Mouse (Mus musculus) CH12.LX (cell line): ENCODE data around the gene Grsf1. TPM values are rescaled to one million over a fixed set of nuclear protein-coding genes. Genes with fewer than 3 reads are reported as not detected.

Experiments
- DNase-seq: peaks from one replicate; pipeline ENCODE4 v3.0.0-alpha.2; 2013; ENCODE audit errors: extremely low read depth
- H3K27ac ChIP-seq: 2 replicates; pipeline ENCODE4 v1.5.1; 2012; ENCODE audit warnings: low read depth, mild to moderate bottlenecking, control low read depth, moderate library complexity; ENCODE audit not compliant: insufficient read depth
- H3K27me3 ChIP-seq: replicated peaks from 2 replicates; pipeline ENCODE3; 2012; ENCODE audit warnings: inconsistent platforms
- H3K36me3 ChIP-seq, 2 experiments: replicated peaks in 1 of 2; 2 replicates each; pipeline versions ENCODE3 to v1.6.1; 2012; ENCODE audit warnings: inconsistent platforms in 1 of 2, low read length in 1 of 2, mild to moderate bottlenecking in 1 of 2, mixed read lengths in 1 of 2, moderate library complexity in 1 of 2; ENCODE audit not compliant: control insufficient read depth in 1 of 2, insufficient read depth in 1 of 2
- H3K4me1 ChIP-seq, 2 experiments: 2 replicates each; pipeline ENCODE4 v1.6.1; 2012; ENCODE audit warnings: inconsistent platforms in 1 of 2, moderate library complexity in 1 of 2; ENCODE audit not compliant: insufficient read depth in 2 of 2, control insufficient read depth in 1 of 2
- H3K4me2 ChIP-seq: 2 replicates; pipeline ENCODE4 v1.6.1; 2012; ENCODE audit warnings: low read depth, mild to moderate bottlenecking, control low read depth; ENCODE audit not compliant: poor library complexity, insufficient read depth, severe bottlenecking
- H3K4me3 ChIP-seq, 3 experiments: fragments of 150-350 bp in 1 of 3; sonication (generic) in 1 of 3; replicated peaks in 1 of 3; 2 replicates each; pipeline versions ENCODE3 to v1.5.1; 2011 to 2012; ENCODE audit warnings: low read depth in 2 of 3, low read length in 2 of 3, mild to moderate bottlenecking in 2 of 3, moderate library complexity in 2 of 3, control low read depth in 1 of 3, improper control_type of control experiment in 1 of 3, inconsistent platforms in 1 of 3, mixed read lengths in 1 of 3; ENCODE audit not compliant: poor library complexity in 1 of 3
- H3K79me2 ChIP-seq: replicated peaks from 2 replicates; pipeline ENCODE4 v1.6.1; 2012; ENCODE audit warnings: mild to moderate bottlenecking, moderate library complexity; ENCODE audit not compliant: control insufficient read depth, poor library complexity, insufficient read depth, severe bottlenecking; ENCODE audit errors: extremely low read depth
- H3K9ac ChIP-seq: 2 replicates; pipeline ENCODE4 v1.6.1; 2012; ENCODE audit warnings: low read depth, mild to moderate bottlenecking, control low read depth, moderate library complexity; ENCODE audit not compliant: insufficient read depth
- H3K9me3 ChIP-seq: replicated peaks from 2 replicates; pipeline ENCODE3; 2012; ENCODE audit warnings: low read length, inconsistent platforms, mixed read lengths
- BHLHE40 ChIP-seq: IDR thresholded peaks from 2 replicates; pipeline ENCODE4 v1.6.1; 2011; ENCODE audit warnings: mild to moderate bottlenecking, low read depth, low read length, improper control_type of control experiment
- CHD1 ChIP-seq: IDR thresholded peaks from 2 replicates; pipeline ENCODE4 v1.6.1; 2012; ENCODE audit warnings: low read depth, low read length, improper control_type of control experiment, inconsistent platforms
- CHD2 ChIP-seq: IDR thresholded peaks from 2 replicates; pipeline ENCODE4 v1.6.1; 2011; ENCODE audit warnings: low read length, improper control_type of control experiment
- EP300 ChIP-seq: IDR thresholded peaks from 2 replicates; pipeline ENCODE4 v1.6.1; 2011; ENCODE audit warnings: low read length, improper control_type of control experiment
- GABPA ChIP-seq: IDR thresholded peaks from 2 replicates; pipeline ENCODE4 v1.6.1; 2012; ENCODE audit warnings: low read depth, low read length, improper control_type of control experiment, inconsistent platforms; ENCODE audit not compliant: insufficient replicate concordance
- HCFC1 ChIP-seq: IDR thresholded peaks from 2 replicates; pipeline ENCODE4 v1.6.1; 2012; ENCODE audit warnings: low read depth, mild to moderate bottlenecking, inconsistent platforms, low read length, improper control_type of control experiment
- IRF4 ChIP-seq: IDR thresholded peaks from 2 replicates; pipeline ENCODE4 v1.6.1; 2014; ENCODE audit warnings: low read depth, mild to moderate bottlenecking, inconsistent platforms, low read length, improper control_type of control experiment
- KAT2A ChIP-seq: IDR thresholded peaks from 2 replicates; pipeline ENCODE4 v1.6.1; 2012; ENCODE audit warnings: low read length, improper control_type of control experiment, inconsistent platforms; ENCODE audit not compliant: insufficient replicate concordance
- MAFK ChIP-seq: IDR thresholded peaks from 2 replicates; pipeline ENCODE4 v1.6.1; 2011; ENCODE audit warnings: low read length, improper control_type of control experiment; ENCODE audit not compliant: insufficient replicate concordance
- MAX ChIP-seq: IDR thresholded peaks from 2 replicates; pipeline ENCODE4 v1.6.1; 2011; ENCODE audit warnings: low read length, improper control_type of control experiment
- MEF2A ChIP-seq: IDR thresholded peaks from 2 replicates; pipeline ENCODE4 v1.6.1; 2014; ENCODE audit warnings: low read depth, mild to moderate bottlenecking, inconsistent platforms, low read length, improper control_type of control experiment, borderline replicate concordance
- NELFE ChIP-seq: IDR thresholded peaks from 2 replicates; pipeline ENCODE4 v1.6.1; 2011; ENCODE audit warnings: low read depth, low read length, improper control_type of control experiment
- NRF1 ChIP-seq: IDR thresholded peaks from 2 replicates; pipeline ENCODE4 v1.6.1; 2014; ENCODE audit warnings: low read depth, mild to moderate bottlenecking, inconsistent platforms, low read length, improper control_type of control experiment, moderate library complexity
- PAX5 ChIP-seq: IDR thresholded peaks from 2 replicates; pipeline ENCODE4 v1.6.1; 2012; ENCODE audit warnings: low read length, inconsistent platforms, mixed read lengths
- POLR2AphosphoS2 ChIP-seq: IDR thresholded peaks from 2 replicates; pipeline ENCODE4 v1.6.1; 2011; ENCODE audit warnings: low read depth, low read length, improper control_type of control experiment
- RAD21 ChIP-seq: IDR thresholded peaks from 2 replicates; pipeline ENCODE4 v1.6.1; 2011; ENCODE audit warnings: low read depth, mild to moderate bottlenecking, low read length, improper control_type of control experiment, moderate library complexity
- RCOR1 ChIP-seq: conservative IDR thresholded peaks from 2 replicates; pipeline ENCODE4 v1.6.1; 2012; ENCODE audit warnings: low read depth, mild to moderate bottlenecking, inconsistent platforms, low read length, improper control_type of control experiment
- TCF12 ChIP-seq: IDR thresholded peaks from 2 replicates; pipeline ENCODE4 v1.6.1; 2014; ENCODE audit warnings: low read depth, mild to moderate bottlenecking, inconsistent platforms, low read length, improper control_type of control experiment
- UBTF ChIP-seq: IDR thresholded peaks from 2 replicates; pipeline ENCODE4 v1.6.1; 2012; ENCODE audit warnings: low read depth, mild to moderate bottlenecking, inconsistent platforms, low read length, improper control_type of control experiment, moderate library complexity
- USF1 ChIP-seq: IDR thresholded peaks from 2 replicates; pipeline ENCODE4 v1.6.1; 2014; ENCODE audit warnings: low read depth, mild to moderate bottlenecking, inconsistent platforms, low read length, improper control_type of control experiment
- USF2 ChIP-seq: conservative IDR thresholded peaks from 2 replicates; pipeline ENCODE4 v1.6.1; 2011; ENCODE audit warnings: low read depth, low read length, improper control_type of control experiment
- ZMIZ1 ChIP-seq: IDR thresholded peaks from 2 replicates; pipeline ENCODE4 v1.6.1; 2012; ENCODE audit warnings: low read depth, mild to moderate bottlenecking, inconsistent platforms, low read length, improper control_type of control experiment
- ZNF384 ChIP-seq: IDR thresholded peaks from 2 replicates; pipeline ENCODE4 v1.6.1; 2012; ENCODE audit warnings: low read depth, low read length, improper control_type of control experiment, inconsistent platforms
- dilution Hi-C: fragments of 300-500 bp; cut with MboI; formaldehyde crosslinking; loops from 2 replicates; pipeline ENCODE4 v1.14.3; 2020; ENCODE audit warnings: low sequenced_read_pairs; ENCODE audit not compliant: extremely low pct_unique_long_range_greater_than_20kb, extremely low pct_ligation_motif_present
- in situ Hi-C: fragments of 300-500 bp; cut with MboI; formaldehyde crosslinking; loops from 3 replicates; pipeline ENCODE4 v1.14.3; 2019; ENCODE audit warnings: low sequenced_read_pairs, low pct_ligation_motif_present, low pct_unique_long_range_greater_than_20kb, mixed read lengths
- polyA plus RNA-seq: library from polyadenylated mRNA; unstranded; fragments of >175 nt; gene quantifications from 2 replicates; pipeline ENCODE4 v1.2.1, GENCODE M21; 2012; ENCODE audit warnings: low read depth; ENCODE audit not compliant: insufficient read length
- total RNA-seq, 2 experiments: library from RNA; depleted of rRNA; stranded (reverse); fragments of 300-350 nt in 1 of 2; fragments of >200 nt in 1 of 2; gene quantifications; 2 replicates each; pipeline ENCODE4 v1.2.3; 2012 to 2014

Gene Grsf1
- total and polyA plus RNA-seq, 3 experiments: 56.8 to 109 (median 100) TPM

DNA sequence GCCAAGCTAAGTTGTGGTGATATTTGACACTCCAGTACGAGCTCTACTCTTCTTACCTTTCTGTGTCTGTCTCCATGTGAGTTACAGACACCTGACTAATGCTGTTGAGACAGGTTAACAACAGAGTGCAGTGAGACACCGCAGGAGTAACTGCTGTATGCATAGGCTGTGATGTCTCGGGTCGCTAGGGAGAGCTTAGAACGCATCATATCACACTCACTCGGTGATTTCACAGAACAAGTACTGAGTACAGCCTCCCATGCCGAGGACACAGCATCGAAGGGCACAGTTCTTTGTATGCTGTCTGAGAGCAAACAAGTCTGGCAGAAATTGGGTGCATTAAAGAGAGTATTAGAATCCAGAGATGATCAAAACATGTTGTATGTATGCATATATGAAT, 46.0 kb downstream of the Grsf1 start:
- Histone ChIP-seq H3K79me2 (no peaks in the 10 kb centered on the region), H3K9ac (no peak overlapping the region), H3K36me3 (peaks cover 18 to 65% of the 10 kb centered on the region in 2 experiments), H3K4me3 (peak overlapping the region in 1 of 3 experiments; percentile 12), H3K9me3 (no peaks in the 10 kb centered on the region), H3K4me1 (peaks cover 12 to 42% of the 10 kb centered on the region in 2 experiments), H3K27me3 (no peaks in the 10 kb centered on the region), H3K4me2 (no peak overlapping the region), H3K27ac (peak overlapping the region; percentile 31; the same call in 1 of the 2 replicates)
- in situ Hi-C loops: no loop called here
- dilution Hi-C loops: no loop called here
- TF ChIP-seq KAT2A: no peak
- TF ChIP-seq MAX: no peak
- TF ChIP-seq MEF2A: no peak
- TF ChIP-seq USF2: no peak
- TF ChIP-seq PAX5: no peak
- TF ChIP-seq USF1: no peak
- TF ChIP-seq GABPA: no peak
- no peak for TF ChIP-seq ZMIZ1
- TF ChIP-seq HCFC1: no peak
- no peak for TF ChIP-seq MAFK
- DNase-seq: no peak

GRCm38 (mm10) chr5:88629125-88629524, 46.8 kb downstream of the Grsf1 start:
- dilution Hi-C loops (no loop called here), in situ Hi-C loops (no loop called here)
- no peak overlapping the region for H3K9ac ChIP-seq
- DNase-seq: no peak
- no peak overlapping the region for H3K27ac ChIP-seq
- H3K36me3 ChIP-seq: peaks cover 15 to 58% of the 10 kb centered on the region in 2 experiments
- no peaks in the 10 kb centered on the region for H3K9me3 ChIP-seq
- no peaks in the 10 kb centered on the region for H3K79me2 ChIP-seq
- TF ChIP-seq BHLHE40 (no peak), USF2 (no peak), MAFK (no peak), MAX (no peak), USF1 (no peak), RAD21 (no peak), IRF4 (no peak), GABPA (no peak), POLR2AphosphoS2 (no peak), EP300 (no peak), CHD1 (no peak), ZNF384 (no peak), HCFC1 (no peak), CHD2 (no peak), NELFE (no peak), UBTF (no peak), ZMIZ1 (no peak), RCOR1 (no peak), NRF1 (no peak), TCF12 (no peak)
- TF ChIP-seq, all 38 proteins: peak for 0
- H3K27me3 ChIP-seq: no peaks in the 10 kb centered on the region
- no peak overlapping the region for H3K4me2 ChIP-seq
- no peak overlapping the region for H3K4me3 ChIP-seq
- H3K4me1 ChIP-seq: peaks cover 12 to 42% of the 10 kb centered on the region in 2 experiments
